Mouse (Mus musculus) kidney, embryonic 16.5 days (tissue): Measurements from ENCODE around the gene Atp2a1. TPM values are rescaled to one million over a fixed set of nuclear protein-coding genes. Genes with fewer than 3 reads are reported as not detected.

ENCODE experiments used
- ATAC-seq: fragments of 200-750 bp; cut with Nextera tagmentation; 2 replicates; pipeline ENCODE4 v1.8.0; 2017; ENCODE audit warnings: moderate TSS enrichment; ENCODE audit not compliant: low FRiP score, low TSS enrichment
- H3K27ac ChIP-seq: fragments of 300-500 bp; sonication (generic); 2 replicates; pipeline ENCODE4 v1.5.1; 2014; ENCODE audit warnings: low read length
- H3K27me3 ChIP-seq: fragments of 300-500 bp; sonication (generic); 2 replicates; pipeline ENCODE4 v1.6.1; 2014; ENCODE audit warnings: low read length, control low read depth, mixed read lengths; ENCODE audit not compliant: insufficient read depth
- H3K36me3 ChIP-seq: fragments of 300-500 bp; sonication (generic); 2 replicates; pipeline ENCODE4 v1.6.1; 2014; ENCODE audit warnings: low read length, control low read depth, mixed read lengths; ENCODE audit not compliant: insufficient read depth
- H3K4me1 ChIP-seq: fragments of 300-500 bp; sonication (generic); 2 replicates; pipeline ENCODE4 v1.6.1; 2014; ENCODE audit warnings: low read length, control low read depth, mixed read lengths; ENCODE audit not compliant: insufficient read depth
- H3K4me2 ChIP-seq: fragments of 300-500 bp; sonication (generic); replicated peaks from 2 replicates; pipeline ENCODE4 v1.6.1; 2014; ENCODE audit warnings: low read depth, low read length
- H3K4me3 ChIP-seq: fragments of 300-500 bp; sonication (generic); 2 replicates; pipeline ENCODE4 v1.5.1; 2014; ENCODE audit warnings: mild to moderate bottlenecking, low read length
- H3K9ac ChIP-seq: fragments of 300-500 bp; sonication (generic); replicated peaks from 2 replicates; pipeline ENCODE4 v1.6.1; 2014; ENCODE audit warnings: low read length
- H3K9me3 ChIP-seq: fragments of 300-500 bp; sonication (generic); 2 replicates; pipeline ENCODE4 v1.6.1; 2016; ENCODE audit warnings: low read length, control low read depth
- WGBS: fragments of 180-500 bp; shearing (Covaris S2); extraction: QIAGEN DNeasy Blood & Tissue Kit; methylation state at CpG from one replicate; pipeline ENCODE4 v1.1.7; 2014; 5-methylcytosine and 5-hydroxymethylcytosine counted together
- polyA plus RNA-seq: library from polyadenylated mRNA; unstranded; fragments of >200 nt; fragmentation: Nextera tagmentation; extraction: Ambion mirVana; gene quantifications from 2 replicates; pipeline ENCODE4 v1.2.1, GENCODE M21; 2015

Atp2a1 gene
- polyA plus RNA-seq, 1 experiment from 2014 or later, result 7.8 TPM

DNA sequence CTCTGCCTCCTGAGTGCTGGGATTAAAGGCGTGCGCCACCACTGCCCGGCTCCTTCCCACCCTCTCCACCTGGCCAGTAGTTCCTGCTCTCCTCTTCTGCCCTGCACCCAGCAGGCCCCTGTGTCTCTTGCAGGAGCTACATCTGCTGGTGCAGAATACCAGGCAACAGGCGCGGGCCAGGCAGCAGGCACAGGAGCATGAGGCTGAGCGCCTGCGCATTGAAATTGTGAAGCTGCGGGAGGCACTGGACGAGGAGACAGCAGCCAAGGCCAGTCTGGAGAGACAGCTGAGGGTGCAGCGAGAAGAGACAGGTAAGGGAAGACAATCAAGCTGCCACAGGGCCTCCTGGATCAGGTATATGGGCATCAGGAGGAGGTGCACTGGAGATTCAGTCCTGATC is 18.9 kb downstream of the Atp2a1 start:
- Histone ChIP-seq H3K9me3 (no peaks in the 10 kb centered on the region), H3K4me2 (no peak overlapping the region), H3K9ac (no peak overlapping the region), H3K4me1 (no peaks in the 10 kb centered on the region), H3K27me3 (no peaks in the 10 kb centered on the region), H3K36me3 (peaks cover 52% of the 10 kb centered on the region), H3K4me3 (no peak overlapping the region), H3K27ac (no peak overlapping the region)
- ATAC-seq, result no peak
- WGBS, result 92% methylated on average over 10 of the region's 10 CpGs

DNA sequence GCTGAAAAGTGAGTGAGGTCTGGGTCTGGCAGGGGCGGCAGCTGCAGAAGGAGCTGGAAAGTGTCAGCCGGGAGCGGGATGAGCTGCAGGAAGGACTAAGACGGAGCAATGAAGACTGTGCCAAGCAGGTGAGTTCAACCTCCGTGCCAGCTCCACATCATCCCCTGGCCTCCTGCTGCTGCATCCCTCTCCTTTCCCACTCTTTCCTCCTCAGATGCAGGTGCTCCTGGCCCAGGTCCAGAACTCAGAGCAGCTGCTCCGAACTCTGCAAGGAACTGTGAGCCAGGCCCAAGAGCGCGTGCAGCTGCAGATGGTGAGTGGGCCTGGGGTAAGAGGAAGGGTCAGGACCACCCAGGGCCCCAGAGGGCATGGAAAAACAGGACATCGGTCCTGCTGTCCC is 22.8 kb downstream of the Atp2a1 start:
- H3K27me3 ChIP-seq, result no peaks in the 10 kb centered on the region
- no peak overlapping the region for H3K27ac ChIP-seq
- H3K4me3 ChIP-seq, result no peak overlapping the region
- H3K4me1 ChIP-seq, result no peaks in the 10 kb centered on the region
- 87% methylated on average over 9 of the region's 9 CpGs for WGBS
- H3K9ac ChIP-seq, result no peak overlapping the region
- peaks cover 28% of the 10 kb centered on the region for H3K36me3 ChIP-seq
- H3K4me2 ChIP-seq, result no peak overlapping the region
- no peak for ATAC-seq
- H3K9me3 ChIP-seq, result no peaks in the 10 kb centered on the region

DNA sequence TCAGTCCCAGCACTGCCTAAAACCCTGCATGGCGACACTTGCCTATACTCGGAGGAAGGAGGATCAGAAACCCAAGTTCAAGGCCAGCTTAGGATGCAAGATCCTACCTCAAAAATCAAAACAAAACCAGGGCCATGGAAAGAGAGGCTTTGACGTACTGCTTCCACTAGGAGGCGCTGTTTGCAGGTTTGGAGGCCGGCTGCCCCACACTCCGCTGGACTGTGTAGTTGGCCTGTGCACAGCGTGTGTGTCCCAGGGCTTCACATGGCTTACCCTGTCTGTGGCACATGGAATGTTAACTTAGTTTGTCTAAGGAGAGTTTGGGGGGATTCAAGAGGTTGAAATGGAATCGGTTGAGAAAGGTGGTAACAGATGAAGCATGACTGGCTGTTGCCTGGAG is 26.1 kb downstream of the Atp2a1 start:
- Histone ChIP-seq H3K27ac (no peak overlapping the region), H3K4me3 (no peak overlapping the region), H3K27me3 (no peaks in the 10 kb centered on the region), H3K4me1 (no peaks in the 10 kb centered on the region), H3K4me2 (no peak overlapping the region), H3K9ac (no peak overlapping the region), H3K9me3 (no peaks in the 10 kb centered on the region), H3K36me3 (peaks cover 22% of the 10 kb centered on the region)
- ATAC-seq, result peak; percentile 67
- WGBS, result 19% methylated on average over 8 of the region's 8 CpGs

DNA sequence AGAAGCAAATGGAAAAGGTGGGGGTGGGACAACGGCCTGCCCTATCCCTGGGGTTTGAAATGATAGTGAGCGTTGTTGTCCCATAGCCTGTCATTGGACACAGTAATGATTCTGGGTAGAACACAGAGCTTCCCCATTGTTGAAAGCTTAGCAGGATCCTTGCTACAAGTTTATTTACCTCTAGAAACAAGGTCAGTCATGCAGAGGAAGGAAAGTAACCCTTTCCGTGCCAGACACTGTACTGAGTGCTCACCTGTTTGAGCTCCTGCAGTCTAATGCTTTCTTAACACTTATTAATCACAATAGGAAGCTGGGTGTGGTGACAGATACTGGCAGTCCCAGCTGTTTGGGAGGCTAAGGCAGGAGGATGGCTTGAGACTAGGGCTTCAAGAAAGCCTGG is 27.1 kb downstream of the Atp2a1 start:
- no peaks in the 10 kb centered on the region for H3K27me3 ChIP-seq
- WGBS, result 77% methylated on average over 3 of the region's 3 CpGs
- no peak overlapping the region for H3K9ac ChIP-seq
- H3K9me3 ChIP-seq, result no peaks in the 10 kb centered on the region
- no peak for ATAC-seq
- no peak overlapping the region for H3K4me2 ChIP-seq
- H3K4me3 ChIP-seq, result no peak overlapping the region
- peaks cover 22% of the 10 kb centered on the region for H3K36me3 ChIP-seq
- no peaks in the 10 kb centered on the region for H3K4me1 ChIP-seq
- no peak overlapping the region; the same call in 1 of the 2 replicates for H3K27ac ChIP-seq

DNA sequence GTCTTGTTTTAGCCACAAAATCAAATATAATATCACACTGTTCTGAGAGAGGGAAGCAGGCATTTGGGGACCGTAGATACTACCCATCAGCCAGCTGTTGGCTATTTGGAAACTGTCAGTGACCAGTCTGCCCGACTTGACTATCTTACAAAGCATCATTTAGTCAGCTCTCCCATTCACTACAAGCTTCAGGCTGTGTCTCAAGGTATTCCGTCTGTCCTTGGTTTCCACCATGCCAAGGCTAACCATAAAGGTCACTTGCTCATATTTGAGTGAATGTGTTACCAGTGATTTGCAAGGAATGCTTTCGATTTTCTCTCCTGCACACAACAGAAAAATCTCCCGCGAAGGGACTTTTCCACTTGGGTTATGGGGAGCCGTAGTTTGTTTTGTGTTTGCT is 28.2 kb downstream of the Atp2a1 start:
- Histone ChIP-seq H3K9me3 (no peaks in the 10 kb centered on the region), H3K9ac (no peak overlapping the region), H3K36me3 (peaks cover 14% of the 10 kb centered on the region; the same call in 1 of the 2 replicates), H3K4me2 (no peak overlapping the region), H3K4me3 (no peak overlapping the region), H3K27ac (no peak overlapping the region), H3K4me1 (peaks cover 3% of the 10 kb centered on the region), H3K27me3 (no peaks in the 10 kb centered on the region)
- 75% methylated on average over 7 of the region's 7 CpGs for WGBS
- no peak for ATAC-seq

DNA sequence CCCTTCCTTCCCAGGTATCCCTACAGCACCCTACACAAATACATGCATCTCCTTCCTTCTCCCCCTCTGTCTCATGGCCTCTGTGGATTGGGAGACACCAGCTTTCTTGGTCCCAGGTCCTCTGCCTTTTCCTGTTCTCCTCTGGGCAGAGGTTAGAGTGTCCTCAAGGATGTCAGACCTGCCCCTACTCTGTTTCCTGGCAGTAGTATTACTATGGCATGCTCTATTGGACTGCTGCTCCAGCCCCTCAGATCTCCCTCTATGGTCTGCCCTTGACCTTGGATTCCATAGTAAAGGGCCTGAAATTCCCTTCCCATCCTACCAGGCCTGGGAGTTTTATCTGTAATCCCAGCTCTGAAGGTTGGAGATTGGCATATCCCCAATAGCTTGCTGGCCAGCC is 32.7 kb downstream of the Atp2a1 start:
- Histone ChIP-seq H3K27ac (no peak overlapping the region), H3K4me3 (no peak overlapping the region), H3K9me3 (0 out of 2 replicates have a peak, but pooled peaks cover 5% of the 10 kb centered on the region), H3K36me3 (peaks cover 11% of the 10 kb centered on the region; the same call in 1 of the 2 replicates), H3K9ac (no peak overlapping the region), H3K4me2 (no peak overlapping the region), H3K27me3 (no peaks in the 10 kb centered on the region), H3K4me1 (peaks cover 17% of the 10 kb centered on the region)
- no peak for ATAC-seq

DNA sequence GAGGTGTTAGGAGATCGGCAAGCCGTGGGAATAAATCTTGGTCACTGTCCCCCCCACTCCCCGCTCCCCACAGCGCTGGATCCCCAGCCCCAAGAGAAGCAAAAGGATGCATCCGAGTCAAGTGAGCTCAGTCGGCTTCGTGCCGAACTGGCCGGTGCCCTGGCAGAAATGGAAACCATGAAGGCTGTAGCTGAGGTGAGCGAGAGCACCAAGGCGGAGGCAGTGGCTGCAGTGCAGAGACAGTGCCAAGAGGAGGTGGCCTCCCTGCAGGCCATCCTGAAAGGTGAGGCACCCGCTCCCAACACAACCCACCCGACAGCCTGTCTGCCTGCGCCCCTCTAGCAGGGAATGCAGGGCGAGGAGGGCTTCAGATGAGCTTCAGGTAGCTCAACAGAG is 33.4 kb downstream of the Atp2a1 start:
- ATAC-seq, result peak; percentile 28; the same call in 1 of the 2 replicates
- H3K9me3 ChIP-seq, result 0 out of 2 replicates have a peak, but pooled peaks cover 5% of the 10 kb centered on the region

DNA sequence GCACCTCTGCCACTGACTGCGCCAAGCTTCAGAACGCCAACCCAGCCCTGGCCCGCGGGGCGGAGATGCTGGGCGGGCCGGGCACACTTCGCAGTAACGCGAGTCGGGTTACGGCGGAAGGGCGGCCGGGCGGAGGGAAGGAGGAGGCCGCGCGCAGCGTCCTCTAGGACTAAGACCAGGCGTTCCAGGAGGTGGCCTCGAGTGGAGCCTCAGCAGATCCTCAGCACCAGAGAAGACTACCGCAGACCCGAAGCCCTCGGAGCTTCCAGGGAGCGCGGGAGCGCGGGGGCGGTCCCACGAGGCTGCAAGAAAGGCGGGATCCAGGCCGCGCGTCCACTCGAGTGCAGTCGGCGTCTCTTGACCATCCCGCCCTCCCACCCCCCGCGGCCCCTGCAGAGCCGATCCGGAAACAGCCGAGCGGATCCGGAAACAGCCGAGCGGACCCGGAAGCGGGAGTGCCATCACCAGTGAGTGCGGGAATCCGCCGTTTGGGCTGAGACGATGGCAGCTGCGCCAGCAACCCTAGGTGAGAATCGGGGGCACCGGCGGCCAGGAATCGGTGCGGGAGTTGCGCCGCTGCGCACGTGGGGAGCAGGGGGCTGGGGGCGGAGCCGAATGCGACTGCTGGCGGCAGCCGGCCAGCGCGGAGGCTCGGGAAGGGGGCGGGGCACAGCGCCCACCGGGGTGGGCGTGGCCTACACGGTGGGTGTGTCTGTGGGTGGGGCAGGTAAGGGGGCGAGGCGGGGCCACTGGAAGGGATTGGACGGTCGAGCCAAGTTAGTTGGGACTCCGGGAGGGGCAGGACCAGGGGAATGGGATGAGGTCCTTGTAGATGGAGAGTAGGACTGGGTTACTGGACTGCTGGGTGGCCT is 34.0 kb downstream of the Atp2a1 start, which contains the start of gene Rabep2:
TSS of gene Rabep2 (plus strand) at position 129 of the 872 bp plus-strand sequence.
- peak; percentile 96 for ATAC-seq
- Histone ChIP-seq H3K4me3 (peak within 1 kb of the TSS; percentile 67), H3K27ac (peak within 1 kb of the TSS; percentile 96), H3K9me3 (0 out of 2 replicates have a peak, but pooled peaks cover 5% of the 10 kb centered on the region), H3K36me3 (0 out of 2 replicates have a peak, but pooled peaks cover 3% of the 10 kb centered on the region), H3K27me3 (no peaks in the 10 kb centered on the region), H3K4me1 (peaks cover 17% of the 10 kb centered on the region), H3K9ac (peak within 1 kb of the TSS; percentile 84), H3K4me2 (peak within 1 kb of the TSS; percentile 88)
- under 1% methylated on average over 80 of the region's 82 CpGs for WGBS

More for the DNA sequence above, 33.4 kb downstream of the Atp2a1 start:
- H3K27ac ChIP-seq, result peak overlapping the region; percentile 38; the same call in 1 of the 2 replicates
- no peaks in the 10 kb centered on the region for H3K27me3 ChIP-seq
- peak overlapping the region; percentile 84 for H3K9ac ChIP-seq
- WGBS, result 25% methylated on average over 15 of the region's 15 CpGs
- peaks cover 7% of the 10 kb centered on the region; the same call in 1 of the 2 replicates for H3K36me3 ChIP-seq
- H3K4me2 ChIP-seq, result peak overlapping the region; percentile 88
- peaks cover 17% of the 10 kb centered on the region for H3K4me1 ChIP-seq
- peak overlapping the region; percentile 67 for H3K4me3 ChIP-seq

DNA sequence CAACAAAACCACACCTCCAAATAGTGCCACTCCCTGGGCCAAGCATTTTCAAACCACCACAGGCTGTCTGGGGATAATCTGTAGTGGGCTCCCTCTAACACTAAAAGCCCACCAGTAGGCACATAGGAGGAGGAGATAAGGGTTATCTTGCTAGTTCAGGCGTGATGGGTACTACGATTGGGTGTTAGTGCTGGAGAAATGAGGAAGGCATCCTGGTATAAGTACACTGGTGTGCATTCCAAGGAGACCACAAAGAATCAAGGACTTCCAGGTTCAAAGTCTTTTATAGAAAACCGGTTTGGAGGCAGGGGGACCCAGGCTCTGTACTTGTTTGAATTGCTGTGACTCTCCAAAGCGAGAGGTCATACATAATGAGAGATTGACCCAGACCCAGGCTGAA is 34.8 kb downstream of the Atp2a1 start:
- Histone ChIP-seq H3K4me3 (peak overlapping the region; percentile 67), H3K36me3 (0 out of 2 replicates have a peak, but pooled peaks cover 3% of the 10 kb centered on the region), H3K9ac (peak overlapping the region; percentile 84), H3K27ac (peak overlapping the region; percentile 96), H3K4me1 (peaks cover 17% of the 10 kb centered on the region), H3K27me3 (no peaks in the 10 kb centered on the region), H3K9me3 (0 out of 2 replicates have a peak, but pooled peaks cover 5% of the 10 kb centered on the region), H3K4me2 (peak overlapping the region; percentile 88)
- WGBS, result 6% methylated on average over 4 of the region's 4 CpGs
- ATAC-seq, result peak; percentile 20
